Mouse (Mus musculus) cerebellum, adult 2 months (tissue): ENCODE results near the gene Nup43. TPM values are rescaled to one million over a fixed set of nuclear protein-coding genes. Genes with fewer than 3 reads are reported as not detected.

Source experiments
- DNase-seq, 2 experiments: peaks; one replicate each; pipeline ENCODE4 v3.0.0; 2021
- H3K27ac ChIP-seq: fragments of 200-500 bp; 2 replicates; pipeline ENCODE4 v1.5.1; 2012; ENCODE audit warnings: low read length, control low read depth, inconsistent platforms; ENCODE audit not compliant: insufficient read depth
- H3K27me3 ChIP-seq: fragments of 200-500 bp; 2 replicates; pipeline ENCODE4 v1.6.1; 2012; ENCODE audit warnings: inconsistent platforms, mild to moderate bottlenecking, low read length, moderate library complexity; ENCODE audit not compliant: control insufficient read depth, insufficient read depth
- H3K4me1 ChIP-seq: fragments of 200-500 bp; 2 replicates; pipeline ENCODE4 v1.6.1; 2011; ENCODE audit warnings: low read length; ENCODE audit not compliant: control insufficient read depth, insufficient read depth
- H3K4me3 ChIP-seq: fragments of 200-500 bp; replicated peaks from 2 replicates; pipeline ENCODE3; 2011; ENCODE audit warnings: mild to moderate bottlenecking, low read depth, low read length, control low read depth; ENCODE audit not compliant: insufficient read depth
- CTCF ChIP-seq: fragments of 200-500 bp; IDR thresholded peaks from 2 replicates; pipeline ENCODE4 v1.5.1; 2011; ENCODE audit warnings: low read depth, mild to moderate bottlenecking, control low read depth, low read length, moderate library complexity, borderline replicate concordance; ENCODE audit not compliant: insufficient read depth
- POLR2A ChIP-seq: fragments of 200-500 bp; IDR thresholded peaks from 2 replicates; pipeline ENCODE4 v1.6.1; 2011; ENCODE audit warnings: low read length, control low read depth, borderline replicate concordance; ENCODE audit not compliant: insufficient read depth
- WGBS: fragments of 180-500 bp; shearing (Covaris S2); methylation state at CpG from one replicate; pipeline ENCODE4 v1.1.7; 2018; 5-methylcytosine and 5-hydroxymethylcytosine counted together
- polyA plus RNA-seq: library from polyadenylated mRNA; depleted of rRNA; stranded (reverse); fragments of >200 nt; gene quantifications from 2 replicates; pipeline ENCODE4 v1.2.3, GENCODE M21; 2012

Nup43 gene
- polyA plus RNA-seq, 1 experiment, result 10.2 TPM

GRCm38 (mm10) chr10:7695286-7695685 lies 28.0 kb downstream of the Nup43 start:
- Histone ChIP-seq H3K4me1 (no peaks in the 10 kb centered on the region), H3K4me3 (no peak overlapping the region), H3K27ac (no peak overlapping the region), H3K27me3 (no peaks in the 10 kb centered on the region)
- DNase-seq, result no peak
- TF ChIP-seq CTCF, result no peak
- TF ChIP-seq POLR2A, result no peak

- TF ChIP-seq CTCF (no peak), POLR2A (no peak)
- DNase-seq, result no peak
- no peak overlapping the region for H3K27ac ChIP-seq
- no peak overlapping the region for H3K4me3 ChIP-seq
- WGBS, result 75% methylated on average over 3 of the region's 3 CpGs
- no peaks in the 10 kb centered on the region for H3K4me1 ChIP-seq
- no peaks in the 10 kb centered on the region for H3K27me3 ChIP-seq
These were observed 32.8 kb downstream of the Nup43 start for GRCm38 (mm10) chr10:7700120-7700519.

GRCm38 (mm10) chr10:7702586-7702985 lies 35.3 kb downstream of the Nup43 start:
- Histone ChIP-seq H3K27me3 (no peaks in the 10 kb centered on the region), H3K4me3 (no peak overlapping the region), H3K27ac (no peak overlapping the region), H3K4me1 (no peaks in the 10 kb centered on the region)
- TF ChIP-seq CTCF (no peak), POLR2A (no peak)
- no peak for DNase-seq
- 92% methylated on average over 6 of the region's 6 CpGs for WGBS

GRCm38 (mm10) chr10:7710121-7710520 lies 42.8 kb downstream of the Nup43 start:
- DNase-seq, result no peak
- WGBS, result 87% methylated on average over 5 of the region's 5 CpGs
- Histone ChIP-seq H3K27ac (no peak overlapping the region), H3K4me3 (no peak overlapping the region), H3K4me1 (peaks cover 3% of the 10 kb centered on the region; the same call in 1 of the 2 replicates), H3K27me3 (no peaks in the 10 kb centered on the region)
- TF ChIP-seq CTCF, result no peak
- TF ChIP-seq POLR2A, result no peak

GRCm38 (mm10) chr10:7712506-7712905 lies 45.2 kb downstream of the Nup43 start:
- no peak for DNase-seq
- Histone ChIP-seq H3K4me3 (no peak overlapping the region), H3K27ac (no peak overlapping the region), H3K4me1 (peaks cover 3% of the 10 kb centered on the region; the same call in 1 of the 2 replicates), H3K27me3 (no peaks in the 10 kb centered on the region)
- TF ChIP-seq CTCF, result no peak
- TF ChIP-seq POLR2A, result no peak
- 93% methylated on average over 13 of the region's 13 CpGs for WGBS

GRCm38 (mm10) chr10:7715056-7715455 lies 47.8 kb downstream of the Nup43 start:
- Histone ChIP-seq H3K27me3 (no peaks in the 10 kb centered on the region), H3K4me1 (no peaks in the 10 kb centered on the region), H3K27ac (no peak overlapping the region), H3K4me3 (no peak overlapping the region)
- 61% methylated on average over 7 of the region's 7 CpGs for whole genome bisulfite sequencing
- no peak for DNase-seq
- TF ChIP-seq CTCF, result no peak
- TF ChIP-seq POLR2A, result no peak

- Histone ChIP-seq H3K4me1 (no peaks in the 10 kb centered on the region), H3K4me3 (peak within 1 kb of the TSS; percentile 81), H3K27ac (no peak within 1 kb of the TSS), H3K27me3 (no peaks in the 10 kb centered on the region)
- DNase-seq, result peak; percentile 87 to 88
- under 1% methylated on average over 49 of the region's 49 CpGs for WGBS
- peak; percentile 74; the same call in 1 of the 2 replicates for TF ChIP-seq POLR2A
- TF ChIP-seq CTCF, result no peak
These were observed 58.6 kb downstream of the Nup43 start, which contains the start of gene Katna1 for GRCm38 (mm10) chr10:7725751-7726500. Katna1 (plus strand) TSS chr10:7726000.

- TF ChIP-seq CTCF (no peak), POLR2A (no peak)
- H3K27ac ChIP-seq, result no peak overlapping the region
- peak overlapping the region; percentile 81 for H3K4me3 ChIP-seq
- WGBS, result 1% methylated on average over 8 of the region's 8 CpGs
- no peaks in the 10 kb centered on the region for H3K27me3 ChIP-seq
- no peaks in the 10 kb centered on the region for H3K4me1 ChIP-seq
- no peak for DNase-seq
These were observed 59.2 kb downstream of the Nup43 start for GRCm38 (mm10) chr10:7726501-7726812.
